Mouse (Mus musculus): Measurements from ENCODE around the gene Gm10837. TPM values are rescaled to one million over a fixed set of nuclear protein-coding genes. Genes with fewer than 3 reads are reported as not detected.

Gene Gm10837
- polyA plus RNA-seq, 1 experiment from 2014 or later, result not detected

- DNase-seq (ENCODE audit: low spot score) (no peak), ATAC-seq (ENCODE audit: low FRiP score, low TSS enrichment) (no peak)
- Histone ChIP-seq H3K27me3 (ENCODE audit: control insufficient read depth, insufficient read depth, low read length) (peaks cover 42% of the 10 kb centered on the region), H3K9ac (ENCODE audit: low read length) (no peak overlapping the region), H3K27ac (replicated peaks) (no peak overlapping the region), H3K4me2 (replicated peaks; ENCODE audit: low read depth) (no peak overlapping the region), H3K36me3 (ENCODE audit: control insufficient read depth, insufficient read depth, low read length) (no peaks in the 10 kb centered on the region), H3K4me1 (replicated peaks; ENCODE audit: control insufficient read depth, insufficient read depth) (peaks cover 3% of the 10 kb centered on the region), H3K9me3 (ENCODE audit: control insufficient read depth, low read length) (no peaks in the 10 kb centered on the region), H3K4me3 (ENCODE audit: low read depth, low read length) (no peak overlapping the region)
- TF ChIP-seq EP300 (optimal IDR thresholded peaks at IDR 0.05), result no peak
- TF ChIP-seq CTCF (IDR thresholded peaks at IDR 0.05; ENCODE audit: low read depth), result no peak
- 4% methylated on average over 28 of the region's 28 CpGs for WGBS
Measured at GRCm38 (mm10) chr14:122468971-122469755, 21.2 kb upstream of the Gm10837 start.

- no peak overlapping the region for H3K9ac ChIP-seq (ENCODE audit: low read length)
- H3K4me3 ChIP-seq (ENCODE audit: low read depth, low read length), result no peak overlapping the region
- H3K27ac ChIP-seq (replicated peaks), result no peak overlapping the region
- ATAC-seq (ENCODE audit: low FRiP score, low TSS enrichment), result no peak
- H3K9me3 ChIP-seq (ENCODE audit: control insufficient read depth, low read length), result no peaks in the 10 kb centered on the region
- no peaks in the 10 kb centered on the region for H3K36me3 ChIP-seq (ENCODE audit: control insufficient read depth, insufficient read depth, low read length)
- 10% methylated on average over 31 of the region's 31 CpGs for WGBS
- H3K4me2 ChIP-seq (replicated peaks; ENCODE audit: low read depth), result no peak overlapping the region
- no peak for DNase-seq (ENCODE audit: low spot score)
- no peak for TF ChIP-seq EP300 (optimal IDR thresholded peaks at IDR 0.05)
- no peak for TF ChIP-seq CTCF (IDR thresholded peaks at IDR 0.05; ENCODE audit: low read depth)
- H3K27me3 ChIP-seq (ENCODE audit: control insufficient read depth, insufficient read depth, low read length), result peaks cover 43% of the 10 kb centered on the region
- H3K4me1 ChIP-seq (replicated peaks; ENCODE audit: control insufficient read depth, insufficient read depth), result 0 out of 2 replicates have a peak, but pooled peaks cover 3% of the 10 kb centered on the region
Measured at GRCm38 (mm10) chr14:122471449-122472085, 18.8 kb upstream of the Gm10837 start.

DNA sequence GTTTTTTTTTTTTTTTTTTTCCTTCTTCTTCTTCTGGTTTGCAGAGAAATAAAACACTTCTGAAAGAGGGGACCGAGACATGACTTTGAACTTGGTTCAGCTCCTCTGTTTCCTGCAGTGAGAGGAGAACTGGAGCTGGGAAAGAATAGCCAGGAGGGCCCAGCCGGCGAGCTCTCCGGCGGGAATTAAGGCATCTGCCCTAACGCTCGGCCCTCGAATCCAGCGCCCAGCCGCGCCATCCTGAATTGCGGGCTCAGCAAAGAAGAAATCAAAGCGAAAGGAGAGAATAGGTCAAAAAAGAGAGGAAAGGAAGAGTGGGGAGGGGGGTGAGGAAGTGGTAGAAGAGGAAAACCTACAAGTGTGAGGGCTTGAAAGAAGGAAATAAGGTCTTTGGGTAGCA lies 18.2 kb upstream of the Gm10837 start:
- WGBS, result 3% methylated on average over 13 of the region's 13 CpGs
- Histone ChIP-seq H3K4me3 (ENCODE audit: low read depth, low read length) (no peak overlapping the region), H3K4me1 (replicated peaks; ENCODE audit: control insufficient read depth, insufficient read depth) (0 out of 2 replicates have a peak, but pooled peaks cover 3% of the 10 kb centered on the region), H3K4me2 (replicated peaks; ENCODE audit: low read depth) (no peak overlapping the region), H3K27me3 (ENCODE audit: control insufficient read depth, insufficient read depth, low read length) (peaks cover 41% of the 10 kb centered on the region), H3K9ac (ENCODE audit: low read length) (no peak overlapping the region), H3K9me3 (ENCODE audit: control insufficient read depth, low read length) (no peaks in the 10 kb centered on the region), H3K27ac (replicated peaks) (no peak overlapping the region), H3K36me3 (ENCODE audit: control insufficient read depth, insufficient read depth, low read length) (no peaks in the 10 kb centered on the region)
- no peak for ATAC-seq (ENCODE audit: low FRiP score, low TSS enrichment)
- no peak for TF ChIP-seq CTCF (IDR thresholded peaks at IDR 0.05; ENCODE audit: low read depth)
- TF ChIP-seq EP300 (optimal IDR thresholded peaks at IDR 0.05), result no peak
- DNase-seq (ENCODE audit: low spot score), result no peak

DNA sequence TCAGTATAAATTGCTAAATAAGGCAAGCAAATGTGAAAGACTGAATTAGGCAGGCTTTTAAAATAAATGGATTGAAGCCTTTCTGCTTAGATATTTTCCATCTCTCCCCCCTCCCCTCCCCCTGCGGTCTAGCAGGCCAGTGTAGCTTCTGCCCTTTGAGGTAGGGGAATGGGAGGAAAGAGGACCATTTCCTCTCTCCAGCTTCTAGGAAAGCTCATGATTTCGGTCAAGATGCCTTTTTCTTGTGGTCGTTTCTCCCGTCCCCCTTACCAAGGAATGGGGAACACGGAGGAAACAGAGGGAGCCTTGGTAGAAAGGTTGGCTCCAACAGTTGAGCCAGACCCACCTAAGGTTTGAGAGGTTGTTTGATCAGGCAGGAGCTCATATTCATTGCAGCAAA lies 17.7 kb upstream of the Gm10837 start:
- H3K27ac ChIP-seq (replicated peaks), result no peak overlapping the region
- H3K36me3 ChIP-seq (ENCODE audit: control insufficient read depth, insufficient read depth, low read length), result no peaks in the 10 kb centered on the region
- DNase-seq (ENCODE audit: low spot score) (no peak), ATAC-seq (ENCODE audit: low FRiP score, low TSS enrichment) (no peak)
- no peaks in the 10 kb centered on the region for H3K9me3 ChIP-seq (ENCODE audit: control insufficient read depth, low read length)
- H3K4me2 ChIP-seq (replicated peaks; ENCODE audit: low read depth), result no peak overlapping the region
- TF ChIP-seq EP300 (optimal IDR thresholded peaks at IDR 0.05), result no peak
- TF ChIP-seq CTCF (IDR thresholded peaks at IDR 0.05; ENCODE audit: low read depth), result no peak
- H3K4me3 ChIP-seq (ENCODE audit: low read depth, low read length), result no peak overlapping the region
- WGBS, result 4% methylated on average over 5 of the region's 5 CpGs
- H3K9ac ChIP-seq (ENCODE audit: low read length), result no peak overlapping the region
- 0 out of 2 replicates have a peak, but pooled peaks cover 3% of the 10 kb centered on the region for H3K4me1 ChIP-seq (replicated peaks; ENCODE audit: control insufficient read depth, insufficient read depth)
- peaks cover 40% of the 10 kb centered on the region for H3K27me3 ChIP-seq (ENCODE audit: control insufficient read depth, insufficient read depth, low read length)

GRCm38 (mm10) chr14:122473211-122473751 lies 17.1 kb upstream of the Gm10837 start:
- H3K27ac ChIP-seq (replicated peaks), result no peak overlapping the region
- 0 out of 2 replicates have a peak, but pooled peaks cover 3% of the 10 kb centered on the region for H3K4me1 ChIP-seq (replicated peaks; ENCODE audit: control insufficient read depth, insufficient read depth)
- no peak for TF ChIP-seq CTCF (IDR thresholded peaks at IDR 0.05; ENCODE audit: low read depth)
- TF ChIP-seq EP300 (optimal IDR thresholded peaks at IDR 0.05), result no peak
- peaks cover 46% of the 10 kb centered on the region for H3K27me3 ChIP-seq (ENCODE audit: control insufficient read depth, insufficient read depth, low read length)
- 2% methylated on average over 17 of the region's 17 CpGs for WGBS
- no peak overlapping the region for H3K9ac ChIP-seq (ENCODE audit: low read length)
- no peak for ATAC-seq (ENCODE audit: low FRiP score, low TSS enrichment)
- H3K36me3 ChIP-seq (ENCODE audit: control insufficient read depth, insufficient read depth, low read length), result no peaks in the 10 kb centered on the region
- DNase-seq (ENCODE audit: low spot score), result no peak
- no peaks in the 10 kb centered on the region for H3K9me3 ChIP-seq (ENCODE audit: control insufficient read depth, low read length)
- no peak overlapping the region for H3K4me3 ChIP-seq (ENCODE audit: low read depth, low read length)
- no peak overlapping the region for H3K4me2 ChIP-seq (replicated peaks; ENCODE audit: low read depth)
